Mouse (Mus musculus) stomach, embryonic 15.5 days (tissue): Measurements from ENCODE around the gene Ptpn14. TPM values are rescaled to one million over a fixed set of nuclear protein-coding genes. Genes with fewer than 3 reads are reported as not detected.
"Not testable (repeated sequence)": the region's sequence is repeated elsewhere in the genome, so short reads cannot be mapped to it uniquely, and the experiment has no call there.

ENCODE experiments used
- ATAC-seq: fragments of 200-750 bp; cut with Nextera tagmentation; 2 replicates; pipeline ENCODE4 v1.8.0; 2017; ENCODE audit warnings: low read depth, moderate number of reproducible peaks, moderate TSS enrichment; ENCODE audit not compliant: insufficient read depth, low FRiP score
- H3K27ac ChIP-seq: fragments of 300-500 bp; sonication (generic); 2 replicates; pipeline ENCODE4 v1.5.1; 2015; ENCODE audit warnings: mild to moderate bottlenecking, inconsistent platforms
- H3K27me3 ChIP-seq: fragments of 300-500 bp; sonication (generic); replicated peaks from 2 replicates; pipeline ENCODE4 v1.6.1; 2015; ENCODE audit warnings: inconsistent platforms
- H3K36me3 ChIP-seq: fragments of 300-500 bp; sonication (generic); 2 replicates; pipeline ENCODE4 v1.6.1; 2015; ENCODE audit warnings: inconsistent platforms
- H3K4me1 ChIP-seq: fragments of 300-500 bp; sonication (generic); 2 replicates; pipeline ENCODE4 v1.6.1; 2015; ENCODE audit warnings: inconsistent platforms
- H3K4me2 ChIP-seq: fragments of 300-500 bp; sonication (generic); 2 replicates; pipeline ENCODE4 v1.6.1; 2015; ENCODE audit warnings: mild to moderate bottlenecking, inconsistent platforms
- H3K4me3 ChIP-seq: fragments of 300-500 bp; sonication (generic); replicated peaks from 2 replicates; pipeline ENCODE4 v1.5.1; 2015; ENCODE audit warnings: inconsistent platforms
- H3K9ac ChIP-seq: fragments of 300-500 bp; sonication (generic); 2 replicates; pipeline ENCODE4 v1.6.1; 2015; ENCODE audit warnings: inconsistent platforms
- H3K9me3 ChIP-seq: fragments of 300-500 bp; sonication (generic); 2 replicates; pipeline ENCODE4 v1.6.1; 2016; ENCODE audit warnings: inconsistent platforms
- WGBS: fragments of 180-500 bp; shearing (Covaris S2); methylation state at CpG from one replicate; pipeline ENCODE4 v1.1.7; 2015; 5-methylcytosine and 5-hydroxymethylcytosine counted together
- polyA plus RNA-seq: library from polyadenylated mRNA; unstranded; fragments of >200 nt; fragmentation: Nextera tagmentation; extraction: Ambion mirVana; gene quantifications from 2 replicates; pipeline ENCODE4 v1.2.1, GENCODE M21; 2015

Ptpn14 gene
- polyA plus RNA-seq: 7.6 and 10.0 TPM in 2 replicates

GRCm38 (mm10) chr1:189727884-189728783 is at the start of gene Ptpn14:
TSS of gene Ptpn14 (plus strand) at chr1:189728268.
- Histone ChIP-seq H3K27me3 (no peaks in the 10 kb centered on the region), H3K27ac (peak within 1 kb of the TSS; percentile 98), H3K4me3 (peak within 1 kb of the TSS; percentile 88), H3K9me3 (no peaks in the 10 kb centered on the region), H3K36me3 (no peaks in the 10 kb centered on the region), H3K9ac (peak within 1 kb of the TSS; percentile 85), H3K4me2 (peak within 1 kb of the TSS; percentile 74), H3K4me1 (peaks cover 18% of the 10 kb centered on the region; the same call in 1 of the 2 replicates)
- under 1% methylated on average over 89 of the region's 98 CpGs for WGBS
- peak; percentile 91 for ATAC-seq

GRCm38 (mm10) chr1:189679555-189679954 is 48.5 kb upstream of the Ptpn14 start:
- Histone ChIP-seq H3K9me3 (no peaks in the 10 kb centered on the region), H3K9ac (no peak overlapping the region), H3K27ac (no peak overlapping the region), H3K27me3 (no peaks in the 10 kb centered on the region), H3K4me1 (no peaks in the 10 kb centered on the region), H3K36me3 (peaks cover 51% of the 10 kb centered on the region), H3K4me3 (no peak overlapping the region), H3K4me2 (no peak overlapping the region)
- ATAC-seq: no peak
- 95% methylated on average over 3 of the region's 3 CpGs for WGBS

GRCm38 (mm10) chr1:189684786-189685415 is 43.2 kb upstream of the Ptpn14 start:
- Histone ChIP-seq H3K9ac (no peak overlapping the region), H3K9me3 (no peaks in the 10 kb centered on the region), H3K4me1 (peaks cover 20% of the 10 kb centered on the region), H3K4me2 (no peak overlapping the region), H3K36me3 (peaks cover 36% of the 10 kb centered on the region), H3K27me3 (no peaks in the 10 kb centered on the region), H3K4me3 (no peak overlapping the region), H3K27ac (no peak overlapping the region)
- 92% methylated on average over 9 of the region's 9 CpGs for WGBS
- ATAC-seq: no peak

GRCm38 (mm10) chr1:189686025-189686424 is 42.0 kb upstream of the Ptpn14 start:
- H3K4me2 ChIP-seq: peak overlapping the region; percentile 91; the same call in 1 of the 2 replicates
- no peak overlapping the region for H3K27ac ChIP-seq
- H3K9ac ChIP-seq: no peak overlapping the region
- H3K9me3 ChIP-seq: no peaks in the 10 kb centered on the region
- no peaks in the 10 kb centered on the region for H3K27me3 ChIP-seq
- no peak for ATAC-seq
- H3K36me3 ChIP-seq: peaks cover 25% of the 10 kb centered on the region
- no peak overlapping the region for H3K4me3 ChIP-seq
- 66% methylated on average over 6 of the region's 6 CpGs for WGBS
- peaks cover 20% of the 10 kb centered on the region for H3K4me1 ChIP-seq

- peak; percentile 100 for ATAC-seq
These were observed 40.2 kb upstream of the Ptpn14 start, which contains the start of gene Cenpf for GRCm38 (mm10) chr1:189687654-189688387. TSS of gene Cenpf (minus strand) at chr1:189688086.

GRCm38 (mm10) chr1:189688388-189688750 is 39.7 kb upstream of the Ptpn14 start:
- peak overlapping the region; percentile 22; the same call in 1 of the 2 replicates for H3K27ac ChIP-seq
- peaks cover 20% of the 10 kb centered on the region for H3K4me1 ChIP-seq
- H3K9ac ChIP-seq: no peak overlapping the region; the same call in 1 of the 2 replicates
- no peak for ATAC-seq
- H3K9me3 ChIP-seq: no peaks in the 10 kb centered on the region
- peaks cover 12% of the 10 kb centered on the region for H3K36me3 ChIP-seq
- H3K4me3 ChIP-seq: peak overlapping the region; percentile 84
- peak overlapping the region; percentile 64 for H3K4me2 ChIP-seq
- WGBS: 3% methylated on average over 11 of the region's 15 CpGs
- H3K27me3 ChIP-seq: no peaks in the 10 kb centered on the region

More at GRCm38 (mm10) chr1:189687654-189688387, 40.2 kb upstream of the Ptpn14 start, which contains the start of gene Cenpf:
- peak within 1 kb of the TSS; percentile 91 for H3K4me2 ChIP-seq
- peaks cover 20% of the 10 kb centered on the region for H3K4me1 ChIP-seq
- H3K36me3 ChIP-seq: peaks cover 16% of the 10 kb centered on the region
- no peaks in the 10 kb centered on the region for H3K27me3 ChIP-seq
- peak within 1 kb of the TSS; percentile 69 for H3K9ac ChIP-seq
- under 1% methylated on average over 54 of the region's 55 CpGs for WGBS
- H3K4me3 ChIP-seq: peak within 1 kb of the TSS; percentile 84
- no peaks in the 10 kb centered on the region for H3K9me3 ChIP-seq
- H3K27ac ChIP-seq: peak within 1 kb of the TSS; percentile 53

GRCm38 (mm10) chr1:189689050-189689833 is 38.8 kb upstream of the Ptpn14 start:
- Histone ChIP-seq H3K4me1 (peaks cover 20% of the 10 kb centered on the region), H3K27ac (no peak overlapping the region; the same call in 1 of the 2 replicates), H3K27me3 (no peaks in the 10 kb centered on the region), H3K9me3 (no peaks in the 10 kb centered on the region), H3K4me2 (peak overlapping the region; percentile 64), H3K36me3 (peaks cover 10% of the 10 kb centered on the region), H3K4me3 (peak overlapping the region; percentile 84), H3K9ac (no peak overlapping the region)
- no peak for ATAC-seq
- 36% methylated on average over 4 of the region's 4 CpGs for WGBS

GRCm38 (mm10) chr1:189692442-189692841 is 35.6 kb upstream of the Ptpn14 start:
- not testable (repeated sequence) for H3K4me2 ChIP-seq, H3K36me3 ChIP-seq, H3K9me3 ChIP-seq, H3K9ac ChIP-seq, H3K27me3 ChIP-seq, H3K27ac ChIP-seq, ATAC-seq, H3K4me3 ChIP-seq, H3K4me1 ChIP-seq
- WGBS: 23% methylated on average over 3 of the region's 3 CpGs

GRCm38 (mm10) chr1:189694391-189694790 is 33.7 kb upstream of the Ptpn14 start:
- Histone ChIP-seq H3K9ac (no peak overlapping the region), H3K27me3 (no peaks in the 10 kb centered on the region), H3K4me1 (no peaks in the 10 kb centered on the region), H3K4me2 (no peak overlapping the region), H3K4me3 (no peak overlapping the region), H3K27ac (no peak overlapping the region), H3K36me3 (no peaks in the 10 kb centered on the region), H3K9me3 (no peaks in the 10 kb centered on the region)
- 90% methylated on average over 2 of the region's 2 CpGs for WGBS
- no peak for ATAC-seq

- Histone ChIP-seq H3K27me3 (no peaks in the 10 kb centered on the region), H3K4me1 (no peaks in the 10 kb centered on the region), H3K4me3 (no peak overlapping the region), H3K36me3 (no peaks in the 10 kb centered on the region), H3K4me2 (no peak overlapping the region), H3K9me3 (no peaks in the 10 kb centered on the region), H3K27ac (no peak overlapping the region), H3K9ac (no peak overlapping the region)
- no peak for ATAC-seq
These were observed 32.7 kb upstream of the Ptpn14 start for GRCm38 (mm10) chr1:189695321-189695720.

GRCm38 (mm10) chr1:189698416-189698815 is 29.7 kb upstream of the Ptpn14 start:
- Histone ChIP-seq H3K27me3 (no peaks in the 10 kb centered on the region), H3K27ac (no peak overlapping the region), H3K9me3 (no peaks in the 10 kb centered on the region), H3K4me3 (no peak overlapping the region), H3K4me2 (no peak overlapping the region), H3K4me1 (no peaks in the 10 kb centered on the region), H3K36me3 (no peaks in the 10 kb centered on the region), H3K9ac (no peak overlapping the region)
- ATAC-seq: no peak
- 66% methylated on average over 4 of the region's 4 CpGs for WGBS
